8 mouse cellular contexts compared by ENCODE assay signal in the genomic region with DNA sequence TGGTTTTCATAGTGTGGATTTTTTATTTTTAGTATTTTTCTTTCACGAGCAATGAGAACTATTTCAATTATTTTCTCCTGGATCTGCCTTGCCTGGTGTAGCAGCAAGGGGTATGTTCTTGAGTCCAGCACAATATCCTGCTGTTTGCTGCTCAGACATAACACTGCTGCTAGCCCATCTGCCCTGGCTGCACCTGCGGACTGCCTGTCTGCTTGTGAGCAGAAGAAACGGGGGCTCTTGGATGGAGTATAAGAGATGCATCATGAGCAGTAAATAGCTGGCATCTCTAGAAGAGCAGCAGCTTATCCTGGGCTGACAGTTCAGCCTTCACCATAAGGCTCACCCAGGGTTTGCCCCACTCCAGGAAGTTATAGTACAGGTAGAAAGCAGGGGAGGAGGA.
"Had no signal": no experiment of that assay in that cellular context is flagged by ENCODE, and none has a peak within 500 bp of the region (broad histone marks: within the 10 kb centered on the region; RNA-seq: fewer than 3 reads in every experiment).

No protein-coding gene starts in this region.

- DNase-seq: kidney, postnatal 10 days; liver; liver, embryonic 13.5 days; liver, postnatal 0 days; lung, postnatal 14 days; right cerebral cortex, adult 18-20 months; right cerebral cortex, postnatal 25 days; thymus, postnatal 4 days had no signal
